Mouse (Mus musculus) right cerebral cortex, postnatal 4 days (tissue): Measurements from ENCODE around the gene Snx14.
"Not testable (repeated sequence)": the region's sequence is repeated elsewhere in the genome, so short reads cannot be mapped to it uniquely, and the experiment has no call there.

ENCODE experiments used
- DNase-seq: peaks from one replicate; pipeline ENCODE4 v3.0.0-alpha.2; 2022

Snx14 gene

GRCm38 (mm10) chr9:88438555-88439237 is at the start of gene Snx14:
Gene Snx14, minus strand, starts transcription at chr9:88438958.
- peak; percentile 98 for DNase-seq

GRCm38 (mm10) chr9:88484531-88484930 is 45.8 kb upstream of the Snx14 start:
- DNase-seq, result no peak

- DNase-seq, result peak; percentile 90
Measured at GRCm38 (mm10) chr9:88482829-88483396, 44.2 kb upstream of the Snx14 start.

GRCm38 (mm10) chr9:88482230-88482828 is 43.6 kb upstream of the Snx14 start, which contains the start of gene Syncrip:
Gene Syncrip, minus strand, starts transcription at chr9:88482574.
- DNase-seq, result peak; percentile 94

- DNase-seq, result peak; percentile 56
Measured at GRCm38 (mm10) chr9:88481791-88482160, 43.0 kb upstream of the Snx14 start.

- DNase-seq, result peak; percentile 61
Measured at GRCm38 (mm10) chr9:88481061-88481790, 42.5 kb upstream of the Snx14 start.

- no peak for DNase-seq
Measured at GRCm38 (mm10) chr9:88480120-88480519, 41.4 kb upstream of the Snx14 start.

GRCm38 (mm10) chr9:88476138-88476537 is 37.4 kb upstream of the Snx14 start:
- DNase-seq, result no peak

GRCm38 (mm10) chr9:88461017-88461416 is 22.3 kb upstream of the Snx14 start:
- DNase-seq, result not testable (repeated sequence)

- no peak for DNase-seq
Measured at GRCm38 (mm10) chr9:88439991-88440390, 1.2 kb upstream of the Snx14 start.

- DNase-seq, result no peak
Measured at GRCm38 (mm10) chr9:88439238-88439600, 461 bp upstream of the Snx14 start.

GRCm38 (mm10) chr9:88438237-88438554 is 562 bp downstream of the Snx14 start:
- no peak for DNase-seq

- DNase-seq, result no peak
Measured at GRCm38 (mm10) chr9:88437342-88438236, 1.2 kb downstream of the Snx14 start.

GRCm38 (mm10) chr9:88424356-88424755 is 14.4 kb downstream of the Snx14 start:
- no peak for DNase-seq

- DNase-seq, result no peak
Measured at GRCm38 (mm10) chr9:88422428-88422827, 16.3 kb downstream of the Snx14 start.

GRCm38 (mm10) chr9:88416752-88417151 is 22.0 kb downstream of the Snx14 start:
- no peak for DNase-seq

- no peak for DNase-seq
Measured at GRCm38 (mm10) chr9:88409978-88410377, 28.8 kb downstream of the Snx14 start.

GRCm38 (mm10) chr9:88404515-88404914 is 34.2 kb downstream of the Snx14 start:
- no peak for DNase-seq

GRCm38 (mm10) chr9:88404088-88404487 is 34.7 kb downstream of the Snx14 start:
- DNase-seq, result no peak

- no peak for DNase-seq
Measured at GRCm38 (mm10) chr9:88398461-88398860, 40.3 kb downstream of the Snx14 start.

GRCm38 (mm10) chr9:88394852-88395251 is 43.9 kb downstream of the Snx14 start:
- DNase-seq, result no peak

GRCm38 (mm10) chr9:88388826-88389225 is 49.9 kb downstream of the Snx14 start:
- DNase-seq, result no peak

- DNase-seq, result no peak
Measured at GRCm38 (mm10) chr9:88380542-88380941, 58.2 kb downstream of the Snx14 start.
